Mouse (Mus musculus) spleen, adult 2 months (tissue): ENCODE data around the gene A930004D18Rik.

Source experiments
- CTCF ChIP-seq: fragments of 200-500 bp; IDR thresholded peaks from 2 replicates; pipeline ENCODE4 v1.5.1; 2011; ENCODE audit warnings: mild to moderate bottlenecking, inconsistent platforms; ENCODE audit not compliant: insufficient read depth, insufficient read length, insufficient replicate concordance; ENCODE audit errors: extremely low read depth
- POLR2A ChIP-seq: fragments of 200-500 bp; IDR thresholded peaks from 2 replicates; pipeline ENCODE4 v1.6.1; 2011; ENCODE audit warnings: low read depth, low read length, inconsistent platforms

- TF ChIP-seq CTCF (no peak), POLR2A (no peak)
Measured at GRCm38 (mm10) chr2:18060396-18060795, 22.9 kb upstream of the A930004D18Rik start.
